Mouse (Mus musculus): Measurements from ENCODE around the gene Naa40. TPM values are rescaled to one million over a fixed set of nuclear protein-coding genes. Genes with fewer than 3 reads are reported as not detected.

Naa40 gene
- polyA plus RNA-seq, 1 experiment: 16.8 TPM

GRCm38 (mm10) chr19:7217162-7217925 lies 23.6 kb downstream of the Naa40 start, which contains the start of gene Cox8a:
Gene Cox8a, minus strand, starts transcription at chr19:7217616.
- Histone ChIP-seq H3K27me3 (ENCODE audit: control insufficient read depth, insufficient read depth, insufficient read length) (no peaks in the 10 kb centered on the region), H3K79me3 (ENCODE audit: low read depth) (peaks cover 43% of the 10 kb centered on the region), H3ac (ENCODE audit: control insufficient read depth, insufficient read length, low read depth) (peak within 1 kb of the TSS; percentile 85), H3K79me2 (ENCODE audit: control insufficient read depth, insufficient read depth) (peaks cover 51% of the 10 kb centered on the region), H3K36me3 (ENCODE audit: control insufficient read depth, insufficient read depth) (peaks cover 36% of the 10 kb centered on the region), H3K4me3 (ENCODE audit: insufficient read depth, poor library complexity, severe bottlenecking) (peak within 1 kb of the TSS; percentile 85)
- TF ChIP-seq USF1 (IDR thresholded peaks at IDR 0.05; ENCODE audit: low read depth) (no peak), MAX (IDR thresholded peaks at IDR 0.05) (peak; percentile 14)

- peaks cover 79% of the 10 kb centered on the region for H3K79me2 ChIP-seq (ENCODE audit: control insufficient read depth, insufficient read depth)
- no peak overlapping the region for H3ac ChIP-seq (ENCODE audit: control insufficient read depth, insufficient read length, low read depth)
- H3K27me3 ChIP-seq (ENCODE audit: control insufficient read depth, insufficient read depth, insufficient read length): no peaks in the 10 kb centered on the region
- TF ChIP-seq MYOG (IDR thresholded peaks at IDR 0.05; ENCODE audit: control insufficient read depth, extremely low read depth, insufficient read length) (no peak), CTCF (IDR thresholded peaks at IDR 0.05; ENCODE audit: control insufficient read depth, insufficient read depth, insufficient read length) (no peak), MAX (IDR thresholded peaks at IDR 0.05) (no peak), FOSL1 (IDR thresholded peaks at IDR 0.05; ENCODE audit: insufficient read depth, low read length, poor library complexity, severe bottlenecking) (no peak), USF1 (IDR thresholded peaks at IDR 0.05; ENCODE audit: low read depth) (no peak), MYOD1 (IDR thresholded peaks at IDR 0.05; ENCODE audit: control insufficient read depth, insufficient read length, low read depth) (no peak), CEBPB (IDR thresholded peaks at IDR 0.05; ENCODE audit: low read depth) (no peak)
- no peak overlapping the region for H3K4me3 ChIP-seq (ENCODE audit: insufficient read depth, poor library complexity, severe bottlenecking)
- peaks cover 48% of the 10 kb centered on the region for H3K36me3 ChIP-seq (ENCODE audit: control insufficient read depth, insufficient read depth)
- peaks cover 50% of the 10 kb centered on the region for H3K79me3 ChIP-seq (ENCODE audit: low read depth)
These were observed 26.5 kb downstream of the Naa40 start for GRCm38 (mm10) chr19:7214484-7214883.

GRCm38 (mm10) chr19:7213010-7213409 lies 28.0 kb downstream of the Naa40 start:
- Histone ChIP-seq H3K4me3 (ENCODE audit: insufficient read depth, poor library complexity, severe bottlenecking) (no peak overlapping the region), H3ac (ENCODE audit: control insufficient read depth, insufficient read length, low read depth) (no peak overlapping the region), H3K27me3 (ENCODE audit: control insufficient read depth, insufficient read depth, insufficient read length) (no peaks in the 10 kb centered on the region), H3K79me3 (ENCODE audit: low read depth) (peaks cover 51% of the 10 kb centered on the region), H3K79me2 (ENCODE audit: control insufficient read depth, insufficient read depth) (peaks cover 82% of the 10 kb centered on the region), H3K36me3 (ENCODE audit: control insufficient read depth, insufficient read depth) (peaks cover 48% of the 10 kb centered on the region)
- TF ChIP-seq MAX (IDR thresholded peaks at IDR 0.05) (no peak), FOSL1 (IDR thresholded peaks at IDR 0.05; ENCODE audit: insufficient read depth, low read length, poor library complexity, severe bottlenecking) (no peak), MYOG (IDR thresholded peaks at IDR 0.05; ENCODE audit: control insufficient read depth, extremely low read depth, insufficient read length) (no peak), USF1 (IDR thresholded peaks at IDR 0.05; ENCODE audit: low read depth) (no peak), CEBPB (IDR thresholded peaks at IDR 0.05; ENCODE audit: low read depth) (no peak), CTCF (IDR thresholded peaks at IDR 0.05; ENCODE audit: control insufficient read depth, insufficient read depth, insufficient read length) (no peak), MYOD1 (IDR thresholded peaks at IDR 0.05; ENCODE audit: control insufficient read depth, insufficient read length, low read depth) (no peak)

- no peak overlapping the region for H3ac ChIP-seq (ENCODE audit: control insufficient read depth, insufficient read length, low read depth)
- H3K27me3 ChIP-seq (ENCODE audit: control insufficient read depth, insufficient read depth, insufficient read length): no peaks in the 10 kb centered on the region
- H3K36me3 ChIP-seq (ENCODE audit: control insufficient read depth, insufficient read depth): peaks cover 48% of the 10 kb centered on the region
- H3K79me2 ChIP-seq (ENCODE audit: control insufficient read depth, insufficient read depth): peaks cover 84% of the 10 kb centered on the region
- H3K79me3 ChIP-seq (ENCODE audit: low read depth): peaks cover 50% of the 10 kb centered on the region
- TF ChIP-seq MYOD1 (IDR thresholded peaks at IDR 0.05; ENCODE audit: control insufficient read depth, insufficient read length, low read depth) (no peak), MAX (IDR thresholded peaks at IDR 0.05) (no peak), USF1 (IDR thresholded peaks at IDR 0.05; ENCODE audit: low read depth) (no peak), CEBPB (IDR thresholded peaks at IDR 0.05; ENCODE audit: low read depth) (no peak), MYOG (IDR thresholded peaks at IDR 0.05; ENCODE audit: control insufficient read depth, extremely low read depth, insufficient read length) (no peak), FOSL1 (IDR thresholded peaks at IDR 0.05; ENCODE audit: insufficient read depth, low read length, poor library complexity, severe bottlenecking) (no peak), CTCF (IDR thresholded peaks at IDR 0.05; ENCODE audit: control insufficient read depth, insufficient read depth, insufficient read length) (no peak)
- H3K4me3 ChIP-seq (ENCODE audit: insufficient read depth, poor library complexity, severe bottlenecking): no peak overlapping the region
These were observed 28.8 kb downstream of the Naa40 start for GRCm38 (mm10) chr19:7212216-7212615.

- peaks cover 35% of the 10 kb centered on the region for H3K79me3 ChIP-seq (ENCODE audit: low read depth)
- no peak overlapping the region for H3ac ChIP-seq (ENCODE audit: control insufficient read depth, insufficient read length, low read depth)
- TF ChIP-seq FOSL1 (IDR thresholded peaks at IDR 0.05; ENCODE audit: insufficient read depth, low read length, poor library complexity, severe bottlenecking) (no peak), MAX (IDR thresholded peaks at IDR 0.05) (no peak), MYOG (IDR thresholded peaks at IDR 0.05; ENCODE audit: control insufficient read depth, extremely low read depth, insufficient read length) (no peak), MYOD1 (IDR thresholded peaks at IDR 0.05; ENCODE audit: control insufficient read depth, insufficient read length, low read depth) (no peak), USF1 (IDR thresholded peaks at IDR 0.05; ENCODE audit: low read depth) (no peak)
- H3K79me2 ChIP-seq (ENCODE audit: control insufficient read depth, insufficient read depth): peaks cover 73% of the 10 kb centered on the region
- no peaks in the 10 kb centered on the region for H3K27me3 ChIP-seq (ENCODE audit: control insufficient read depth, insufficient read depth, insufficient read length)
- H3K4me3 ChIP-seq (ENCODE audit: insufficient read depth, poor library complexity, severe bottlenecking): no peak overlapping the region
- H3K36me3 ChIP-seq (ENCODE audit: control insufficient read depth, insufficient read depth): peaks cover 35% of the 10 kb centered on the region
These were observed 30.9 kb downstream of the Naa40 start for GRCm38 (mm10) chr19:7209907-7210646.

Data from C2C12 (cell line).